Mouse (Mus musculus): ENCODE measurements around the gene Uqcrq.
A peak's percentile ranks its signal among the peaks of the same experiment; 100 is the strongest.
"Not testable (repeated sequence)": the region's sequence is repeated elsewhere in the genome, so short reads cannot be mapped to it uniquely, and the experiment has no call there.

Gene Uqcrq

DNA sequence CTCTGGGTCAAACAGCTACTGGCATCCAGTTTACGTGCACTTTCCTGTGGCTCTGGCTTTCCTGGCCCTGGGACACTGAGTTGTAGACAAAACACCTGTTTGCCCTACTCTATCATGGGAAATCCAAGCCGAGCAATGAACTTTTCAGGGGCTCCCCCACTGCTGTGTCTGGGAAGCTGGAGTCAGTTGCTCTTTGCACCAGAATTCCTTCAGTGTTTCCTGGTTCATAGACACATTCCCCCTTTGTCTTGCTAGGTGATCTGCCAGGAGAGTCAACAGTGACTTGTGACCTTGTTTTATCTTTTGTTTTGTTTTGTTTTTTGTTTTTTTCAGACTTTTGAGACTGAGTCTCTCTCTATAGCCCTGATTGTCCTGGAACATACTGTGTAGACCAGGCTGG is 20.7 kb upstream of the Uqcrq start:
- no peak for DNase-seq

DNA sequence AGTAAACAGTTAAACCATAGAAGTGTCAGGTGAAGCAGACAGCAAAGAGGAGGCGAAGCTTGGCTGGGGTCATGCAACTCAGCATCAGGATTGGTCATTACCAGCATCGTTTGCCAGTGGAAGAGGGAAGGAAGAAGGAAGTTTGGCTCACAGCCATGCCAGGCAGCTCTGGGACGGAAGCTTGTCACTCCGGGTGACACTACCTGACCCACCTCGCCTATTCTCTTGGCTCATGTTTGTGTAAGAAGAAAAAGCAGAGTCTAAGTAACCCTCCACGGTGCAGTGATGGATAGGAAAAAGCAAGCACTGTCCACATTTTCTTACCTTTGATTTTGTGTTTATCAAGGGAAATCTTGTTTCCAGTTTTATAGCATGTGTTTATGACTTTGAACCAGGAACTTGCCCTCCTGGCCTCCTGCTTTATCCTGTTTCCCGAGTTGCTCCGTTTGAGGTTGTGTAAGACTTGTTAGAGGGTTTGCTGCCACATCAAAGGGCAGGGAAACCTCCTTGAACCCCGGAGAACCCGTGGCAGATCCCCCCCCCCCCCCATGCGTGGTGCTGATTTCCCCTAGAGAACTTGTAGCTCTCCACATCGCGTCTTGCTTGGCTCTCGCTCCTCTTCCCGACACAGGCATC is 19.6 kb upstream of the Uqcrq start:
- DNase-seq: no peak

DNA sequence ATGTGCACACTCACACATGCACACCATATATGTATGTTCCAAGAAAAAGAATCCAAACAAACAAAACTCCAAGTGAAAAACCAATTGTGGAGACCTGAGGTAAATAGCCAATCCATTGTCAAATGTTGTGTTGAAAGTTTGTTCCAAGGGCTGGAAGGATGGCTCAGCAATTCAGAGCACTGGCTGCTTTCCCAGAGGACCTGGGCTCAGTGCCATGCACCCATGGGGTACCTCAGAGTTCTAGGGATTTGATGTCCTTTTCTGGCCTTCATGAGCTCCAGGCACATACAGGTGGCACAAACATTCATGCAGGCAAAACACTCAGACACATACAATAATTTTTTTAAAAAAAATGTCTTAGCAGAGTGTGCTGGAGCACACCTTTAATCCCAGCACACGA is 17.9 kb upstream of the Uqcrq start:
- peak; percentile 91 for DNase-seq

DNA sequence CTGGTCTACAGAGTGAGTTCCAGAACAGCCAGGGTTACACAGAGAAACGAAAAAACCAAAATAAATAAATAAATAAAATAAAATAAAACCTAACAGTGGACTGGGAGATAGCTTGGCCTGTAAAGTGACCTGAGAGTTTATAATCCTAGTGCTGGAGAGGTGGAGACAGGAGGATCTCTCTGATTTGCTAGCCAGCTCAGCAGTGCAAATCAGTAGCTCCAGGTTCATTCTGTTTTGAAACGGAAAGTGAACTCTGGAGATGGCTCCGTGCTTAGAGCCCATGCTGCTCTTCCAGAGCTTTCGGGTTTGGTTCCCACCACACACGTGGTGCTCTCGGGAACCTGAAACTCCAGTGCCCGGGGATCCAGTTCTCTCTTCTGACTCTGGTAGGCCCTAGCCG is 17.4 kb upstream of the Uqcrq start:
- no peak for DNase-seq

DNA sequence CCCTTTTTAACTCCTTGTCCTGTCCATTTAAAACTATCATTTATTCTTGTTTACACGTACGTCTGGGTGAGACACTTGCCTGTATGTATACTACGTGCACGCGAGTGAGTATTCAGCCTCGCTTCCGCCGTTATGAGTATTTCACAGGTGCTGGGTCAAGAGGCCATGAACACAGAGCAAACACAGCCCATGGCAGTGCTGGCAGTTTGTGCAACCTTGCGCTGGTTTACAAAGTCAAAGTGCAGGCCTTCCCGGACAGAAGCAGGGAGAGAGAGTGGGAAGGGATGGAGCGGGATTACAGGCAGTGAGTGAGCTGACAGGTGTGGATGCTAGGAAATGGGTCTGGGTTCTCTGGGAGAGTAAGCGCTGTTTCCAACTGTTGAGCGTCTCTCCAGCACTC is 15.6 kb upstream of the Uqcrq start:
- no peak for DNase-seq

DNA sequence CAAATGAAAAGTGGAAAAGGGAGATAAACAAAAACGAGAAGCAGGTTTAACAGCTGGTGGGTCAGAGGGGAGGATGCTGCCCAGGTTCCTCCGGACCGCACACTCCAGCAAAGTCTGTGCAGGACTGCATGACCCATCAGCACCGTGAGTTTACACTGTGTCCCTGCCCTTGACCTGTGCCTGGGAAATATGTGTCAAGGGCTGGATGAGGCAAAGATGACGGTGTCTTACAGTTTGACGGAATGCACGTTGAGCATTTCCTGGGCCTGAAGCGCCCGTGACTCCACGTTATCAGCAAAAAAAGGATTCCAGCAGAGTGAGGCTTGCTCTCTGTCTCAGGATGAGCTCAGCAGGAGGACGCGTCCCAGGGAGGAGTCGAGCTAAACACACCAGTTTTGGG is 14.9 kb upstream of the Uqcrq start:
- DNase-seq: no peak

DNA sequence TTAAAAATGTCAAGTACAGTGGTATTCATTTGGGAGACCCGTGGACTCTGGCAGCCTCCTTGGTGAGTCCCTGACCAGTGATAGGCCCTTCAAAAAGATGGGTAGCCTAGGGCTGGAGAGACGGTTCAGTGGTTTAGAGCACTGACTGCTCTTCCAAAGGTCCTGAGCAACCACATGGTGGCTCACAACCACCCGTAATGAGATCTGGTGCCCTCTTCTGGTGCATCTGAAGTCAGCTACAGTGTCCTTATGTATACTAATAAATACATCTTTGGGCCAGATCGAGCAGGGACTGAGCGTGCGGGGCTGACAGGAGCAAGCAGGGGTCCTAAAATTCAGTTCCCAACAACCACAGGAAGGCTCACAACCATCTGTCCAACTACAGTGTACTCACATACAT is 13.2 kb upstream of the Uqcrq start:
- DNase-seq: no peak

DNA sequence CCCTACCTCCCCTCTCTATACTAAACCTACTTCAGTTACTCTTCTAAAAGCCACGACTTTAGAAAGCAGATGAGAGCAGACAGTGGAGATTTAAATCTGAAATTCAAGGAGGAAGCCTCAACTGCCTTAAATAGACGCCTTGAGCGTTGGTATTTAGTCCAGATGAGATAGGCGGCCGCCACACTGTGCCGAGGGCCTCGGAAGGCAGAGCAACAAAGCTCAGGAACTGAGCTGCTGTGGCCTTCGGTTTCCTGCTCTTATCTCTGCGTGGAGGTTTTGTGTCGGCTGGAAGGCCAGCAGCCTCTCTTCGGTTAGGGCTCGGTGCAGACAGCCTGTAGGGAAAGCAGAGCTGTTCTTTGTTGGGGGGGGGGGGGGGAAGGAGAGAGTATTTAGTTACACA is 11.3 kb upstream of the Uqcrq start:
- DNase-seq: no peak

DNA sequence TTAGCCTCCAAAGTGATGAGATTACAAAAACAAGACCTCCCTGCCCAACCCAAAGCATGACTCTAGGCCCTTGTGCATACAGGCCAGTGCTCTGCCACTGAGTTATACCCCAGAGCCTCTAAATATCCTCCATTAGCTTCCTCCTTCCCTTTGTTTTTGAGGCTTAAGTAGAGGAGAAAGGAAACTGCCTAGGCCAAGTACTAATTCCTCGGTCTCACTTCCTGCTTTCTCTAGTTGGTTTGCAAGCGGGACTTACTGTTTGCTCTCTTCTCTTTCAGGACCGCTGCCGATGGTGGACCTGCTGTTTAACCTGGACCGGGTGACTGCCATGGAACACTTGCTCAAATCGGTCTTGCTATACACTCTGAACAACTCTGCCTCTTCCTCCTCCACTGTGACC is 5.7 kb upstream of the Uqcrq start:
- no peak for DNase-seq

DNA sequence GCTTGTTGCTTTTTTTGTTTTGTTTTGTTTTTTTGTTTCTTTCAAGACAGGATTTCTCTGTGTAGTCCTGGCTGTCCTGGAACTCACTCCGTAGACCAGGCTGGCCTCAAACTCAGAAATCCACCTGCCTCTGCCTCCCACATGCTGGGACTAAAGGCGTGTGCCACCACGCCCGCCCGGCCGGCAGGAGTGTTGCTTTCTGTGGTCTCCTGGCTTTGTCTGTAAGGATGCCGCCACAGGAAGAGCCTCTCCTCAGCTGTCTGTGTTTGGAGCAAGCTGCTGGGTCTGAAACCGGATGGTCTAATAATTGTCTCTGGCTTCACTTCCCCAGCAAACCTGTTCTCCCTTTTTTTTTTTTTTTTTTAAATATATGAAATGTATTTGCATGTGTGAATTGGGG is 4.9 kb upstream of the Uqcrq start:
- no peak for DNase-seq

DNA sequence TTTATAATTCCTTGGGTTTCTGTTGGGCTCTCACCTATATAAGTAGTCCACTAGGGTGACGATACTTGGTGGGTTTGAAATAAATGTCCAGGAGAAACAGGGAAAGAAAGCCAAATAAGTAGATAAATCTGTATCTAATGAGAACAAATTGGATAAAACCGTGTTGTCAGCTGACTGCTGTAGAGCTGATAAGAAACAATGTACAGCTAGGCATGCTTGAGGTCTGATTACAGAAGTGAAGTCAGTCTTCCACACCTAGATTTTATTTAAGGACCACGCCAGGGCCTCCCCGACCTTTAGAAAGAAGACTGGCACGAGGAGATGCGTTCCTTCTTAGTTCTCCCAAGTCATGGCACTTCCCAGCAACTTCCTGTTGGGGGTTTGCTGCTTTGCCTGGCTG is 2.4 kb upstream of the Uqcrq start:
- no peak for DNase-seq

DNA sequence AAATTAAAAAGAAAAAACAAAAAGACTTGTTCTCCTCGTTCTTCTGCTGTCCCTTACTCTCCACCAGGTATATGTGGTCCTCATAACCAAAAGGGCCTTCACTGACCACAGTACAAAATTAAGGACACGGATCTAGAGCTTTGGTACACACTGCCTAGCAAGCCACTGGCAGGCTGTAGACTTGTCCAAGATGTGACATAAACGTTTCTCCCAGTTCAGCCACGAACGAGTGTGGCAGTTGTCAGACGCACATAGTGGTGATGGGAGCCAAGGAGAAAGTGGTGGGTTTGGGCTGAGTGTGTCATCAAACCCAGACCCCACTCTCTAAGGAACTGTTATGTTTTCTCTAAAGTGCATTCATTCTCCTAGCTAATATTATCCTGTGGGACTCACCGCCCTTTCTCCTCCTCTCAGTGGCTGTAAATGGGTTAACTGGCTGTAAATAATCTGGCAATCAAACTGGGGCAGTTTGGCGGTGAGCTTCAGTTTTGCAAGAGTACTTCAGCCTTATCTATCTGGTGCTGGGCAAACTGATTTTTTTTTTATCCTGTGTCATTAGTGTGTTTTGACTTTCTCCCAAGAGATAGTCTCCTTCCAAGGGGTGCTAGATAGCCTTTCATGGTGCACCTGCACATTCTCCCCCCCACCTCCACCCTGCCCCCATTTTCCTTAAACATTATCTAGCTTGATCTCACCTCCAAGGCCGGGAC is 871 bp upstream of the Uqcrq start:
- no peak for DNase-seq

DNA sequence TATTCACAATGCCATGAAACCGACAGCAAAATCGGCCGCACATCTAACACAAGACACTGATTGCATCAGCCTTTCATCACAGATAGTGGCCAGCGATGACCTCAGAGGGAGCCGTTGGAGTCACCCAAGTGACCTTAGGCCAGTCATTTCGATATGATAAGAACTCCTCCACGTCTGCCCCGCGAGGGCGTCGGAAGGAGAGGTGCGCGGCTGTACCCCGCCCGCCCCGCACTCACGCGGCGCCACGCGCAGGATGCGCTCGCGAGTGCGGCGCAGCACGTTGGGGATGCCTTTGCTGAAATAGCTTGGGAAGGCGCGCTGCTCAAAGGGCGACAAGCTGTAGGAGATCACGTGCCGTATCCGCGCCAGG is 346 bp downstream of the Uqcrq start:
- DNase-seq: no peak

DNA sequence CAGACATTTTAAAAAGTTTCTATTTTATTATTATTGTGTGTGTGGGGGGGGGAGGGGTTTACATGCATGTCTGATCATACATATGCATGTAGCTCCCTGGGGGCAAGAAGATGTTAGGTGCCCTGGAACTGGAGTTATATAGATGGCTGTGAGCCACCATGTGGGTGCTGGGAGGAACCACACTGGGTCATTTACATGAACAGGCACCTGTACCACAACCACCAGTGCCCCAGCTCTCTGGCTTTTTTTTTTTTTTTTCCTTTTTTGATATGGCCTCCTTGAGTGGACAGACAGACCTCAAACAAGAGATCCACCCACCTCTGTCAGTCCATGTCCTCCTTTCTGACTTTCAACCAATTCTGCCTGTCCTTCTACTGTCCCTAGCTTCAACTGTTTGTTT is 1.4 kb downstream of the Uqcrq start:
- no peak for DNase-seq

DNA sequence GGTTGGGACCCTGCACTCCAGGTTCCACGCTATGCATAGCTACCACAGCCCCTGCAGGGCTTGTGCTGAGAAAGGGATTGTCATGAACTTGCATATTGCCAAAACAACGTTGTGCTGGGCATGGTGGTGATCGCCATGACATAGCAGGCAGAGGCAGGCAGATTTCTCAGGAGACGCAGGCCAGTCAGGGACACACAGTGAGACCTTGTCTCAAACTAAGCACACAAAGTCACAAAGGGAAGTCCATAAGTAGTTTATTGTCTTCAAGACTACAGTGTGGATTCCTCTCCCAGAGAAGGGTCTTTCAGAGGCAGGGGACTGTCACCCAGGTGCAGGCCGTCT is 1.9 kb downstream of the Uqcrq start:
- no peak for DNase-seq

DNA sequence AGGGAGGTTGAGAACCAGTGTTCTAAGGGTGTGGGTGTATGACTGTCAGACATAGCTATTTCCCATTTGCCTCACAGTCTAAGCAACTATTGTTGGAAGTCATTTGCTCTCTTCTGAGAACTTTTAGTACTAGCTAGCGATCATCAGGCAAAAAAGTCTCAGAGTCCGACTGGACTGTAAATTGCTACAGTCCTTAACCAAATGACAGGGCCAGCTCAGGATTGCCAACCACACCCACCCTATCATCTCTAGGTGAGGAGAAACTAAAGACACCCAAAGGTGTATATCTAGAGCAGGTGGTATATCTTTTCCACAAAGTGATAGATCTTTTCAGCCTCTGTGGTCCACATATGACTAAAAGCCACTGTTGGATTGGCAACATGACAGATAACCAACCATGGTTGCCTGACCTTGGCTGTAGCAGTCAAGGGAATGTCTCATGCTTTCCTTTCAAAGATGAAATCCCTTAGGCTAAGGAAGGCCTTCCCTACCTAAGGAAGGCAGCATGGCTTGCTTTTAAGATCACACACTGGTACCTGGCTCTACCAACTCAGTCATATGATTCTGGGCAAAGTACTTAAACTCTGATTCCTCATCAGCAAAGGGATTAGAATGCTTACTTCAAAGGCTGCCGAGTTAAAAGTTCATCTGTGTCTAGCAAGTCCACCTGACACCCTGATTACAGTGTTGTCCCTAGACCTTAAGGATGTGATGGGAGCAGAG is 2.5 kb downstream of the Uqcrq start:
- DNase-seq: no peak

DNA sequence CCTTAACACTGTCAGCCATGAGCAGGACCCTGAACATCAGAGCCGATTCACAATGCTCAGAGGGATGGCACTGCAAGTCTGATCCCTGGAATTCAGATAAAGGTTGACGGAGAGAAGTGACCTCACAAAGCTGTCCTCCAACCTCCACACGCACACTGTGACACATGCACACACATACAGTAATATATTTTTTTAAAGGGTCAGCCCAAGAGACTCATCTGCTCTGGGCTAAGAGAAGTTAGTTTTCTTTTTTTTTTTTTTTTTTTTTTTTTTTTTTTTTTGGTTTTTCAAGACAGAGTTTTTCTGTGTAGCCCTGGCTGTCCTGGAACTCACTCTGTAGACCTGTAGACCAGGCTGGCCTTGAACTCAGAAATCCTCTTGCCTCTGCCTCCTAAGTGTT is 3.7 kb downstream of the Uqcrq start:
- not testable (repeated sequence) for DNase-seq

DNA sequence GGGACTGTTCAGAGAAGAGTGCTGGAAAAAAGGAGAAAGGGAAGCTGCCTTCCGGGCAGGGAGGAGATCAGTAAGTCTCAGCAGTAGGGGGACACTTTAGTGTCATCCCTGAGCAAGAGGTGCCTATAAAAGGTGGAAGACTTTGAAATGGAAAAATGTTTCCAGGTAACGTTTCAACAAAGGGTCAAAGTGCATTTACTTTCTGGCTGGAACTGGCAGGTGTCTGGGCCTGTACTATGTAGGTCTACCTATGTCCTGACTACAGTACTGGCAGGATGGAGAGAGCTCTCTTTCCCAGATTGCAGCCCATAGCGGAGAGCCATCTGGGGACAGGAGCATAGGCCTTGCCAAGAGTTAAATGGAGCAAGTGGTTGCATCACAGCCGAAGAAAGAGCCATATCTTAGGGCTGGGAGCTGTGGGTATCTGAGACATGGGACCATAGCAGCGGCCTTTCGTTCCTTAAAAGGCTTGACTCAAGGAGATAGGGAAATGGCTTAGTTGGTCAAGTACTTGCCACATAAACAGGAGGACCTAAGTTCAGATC is 4.8 kb downstream of the Uqcrq start:
- DNase-seq: no peak

DNA sequence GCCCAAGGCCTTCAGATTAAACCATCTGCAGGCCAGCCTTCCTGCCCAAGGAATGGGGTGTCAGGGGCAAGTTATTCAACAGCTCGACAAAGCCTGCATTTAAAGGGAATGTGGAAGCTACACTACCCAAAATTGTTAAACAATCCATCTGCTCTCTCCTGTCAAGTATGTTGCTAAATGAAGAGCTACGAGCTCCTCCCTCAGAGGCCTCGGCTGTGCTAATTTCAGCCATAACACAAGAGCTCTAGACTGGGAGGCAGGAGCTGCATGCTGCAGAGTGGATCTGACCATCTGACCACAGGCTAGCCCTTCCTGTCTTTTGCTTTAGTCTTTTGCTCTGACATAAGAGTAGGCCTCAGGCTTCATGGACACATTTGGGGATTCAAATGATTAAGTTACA is 5.4 kb downstream of the Uqcrq start:
- no peak for DNase-seq

DNA sequence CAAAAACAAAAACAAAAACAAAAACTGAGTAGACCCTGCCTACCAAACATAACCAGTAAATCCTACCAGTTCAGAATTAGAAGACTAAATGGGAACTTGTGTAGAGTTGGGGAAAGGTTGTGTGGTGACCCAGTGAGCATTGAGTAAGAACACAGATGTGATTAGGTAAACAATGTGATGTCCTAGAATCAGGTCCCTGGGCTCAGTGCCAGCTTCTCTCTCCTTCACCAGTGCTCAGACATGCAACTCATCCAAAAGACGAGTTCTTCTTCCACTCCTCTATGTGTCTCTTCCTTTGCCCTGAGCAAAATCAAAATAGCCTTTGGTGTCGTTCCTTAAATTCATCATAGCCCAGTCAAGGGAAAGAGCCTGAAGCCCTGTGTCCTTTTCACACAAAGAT is 5.8 kb downstream of the Uqcrq start:
- no peak for DNase-seq

DNA sequence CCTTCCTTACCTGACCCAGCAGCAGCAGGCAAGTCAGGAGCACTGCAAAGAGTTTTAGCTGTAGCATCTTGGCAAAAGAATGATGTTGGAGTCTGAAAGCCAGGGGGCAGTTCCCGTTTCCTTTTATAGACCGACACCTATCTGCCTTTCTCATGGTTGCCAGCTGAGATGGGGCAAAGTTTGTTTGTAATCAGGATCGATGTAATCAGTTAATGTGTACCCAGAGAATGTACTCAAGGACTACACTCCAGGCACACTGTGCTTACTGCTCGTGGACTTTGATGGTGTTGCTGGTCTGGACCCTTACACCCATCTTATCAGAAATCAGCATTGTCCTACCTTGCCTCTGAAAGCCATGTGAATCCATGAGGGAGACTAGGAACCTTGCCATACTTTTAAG is 7.6 kb downstream of the Uqcrq start, which contains the start of gene Leap2:
Leap2 (minus strand) TSS at position 135 of the 400 bp plus-strand sequence.
- DNase-seq: no peak

DNA sequence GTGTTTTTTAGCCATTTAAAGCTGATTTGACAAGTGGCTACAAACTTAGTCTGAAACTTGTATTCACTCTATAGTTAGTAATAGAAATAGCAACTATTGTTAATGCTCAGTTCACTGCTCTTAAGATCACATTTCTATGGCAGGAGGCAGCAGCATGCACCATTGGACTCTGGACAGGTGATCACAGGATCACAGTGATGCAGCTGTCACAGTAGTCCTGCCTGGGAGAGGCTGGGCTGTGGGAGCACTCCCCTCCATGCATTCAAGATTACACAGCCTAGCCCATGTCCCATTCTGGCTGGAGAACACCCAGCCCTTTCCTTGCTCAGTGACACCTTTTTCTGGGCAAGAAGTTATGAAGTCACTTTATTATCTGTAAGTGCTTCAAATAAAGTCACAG is 12.6 kb downstream of the Uqcrq start:
- DNase-seq: no peak

DNA sequence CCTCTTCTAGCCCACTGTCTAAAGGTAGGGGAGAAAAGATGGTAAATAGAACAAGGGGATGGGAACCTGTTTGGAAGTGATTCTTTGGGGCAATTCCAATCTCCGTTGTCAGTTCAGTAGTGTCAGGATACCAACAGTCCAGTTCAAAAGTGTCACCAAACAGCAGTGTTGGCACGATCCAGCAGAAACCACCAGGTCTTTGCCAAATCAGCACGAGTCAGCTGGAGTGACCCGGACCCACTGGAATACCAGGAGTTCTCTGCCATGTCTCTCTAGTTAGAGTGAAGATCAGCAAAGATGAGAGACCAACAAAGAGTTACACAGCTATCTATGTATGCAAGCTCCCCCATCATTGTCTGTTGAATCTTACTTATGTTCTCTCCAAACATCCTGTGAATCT is 16.8 kb downstream of the Uqcrq start:
- DNase-seq: no peak

DNA sequence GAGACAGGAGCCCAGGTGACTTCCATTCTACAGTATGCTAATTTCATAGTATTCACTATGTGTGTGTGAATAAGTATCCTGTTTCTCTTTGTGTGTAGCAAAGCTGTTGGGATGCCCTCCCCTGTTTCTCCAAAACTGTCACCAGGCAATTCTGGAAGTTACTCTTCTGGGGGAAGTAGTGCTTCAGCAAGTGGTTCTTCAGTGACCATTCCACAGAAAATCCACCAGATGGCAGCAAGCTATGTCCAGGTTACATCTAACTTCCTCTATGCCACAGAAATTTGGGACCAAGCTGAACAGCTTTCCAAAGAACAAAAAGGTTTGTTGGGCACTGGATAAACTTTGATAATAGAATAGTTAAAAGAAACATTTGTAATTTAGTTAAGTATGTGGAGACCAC is 18.9 kb downstream of the Uqcrq start:
- DNase-seq: no peak

Measured in cerebellum, adult 9-11 months (tissue).